In the genomic region with DNA sequence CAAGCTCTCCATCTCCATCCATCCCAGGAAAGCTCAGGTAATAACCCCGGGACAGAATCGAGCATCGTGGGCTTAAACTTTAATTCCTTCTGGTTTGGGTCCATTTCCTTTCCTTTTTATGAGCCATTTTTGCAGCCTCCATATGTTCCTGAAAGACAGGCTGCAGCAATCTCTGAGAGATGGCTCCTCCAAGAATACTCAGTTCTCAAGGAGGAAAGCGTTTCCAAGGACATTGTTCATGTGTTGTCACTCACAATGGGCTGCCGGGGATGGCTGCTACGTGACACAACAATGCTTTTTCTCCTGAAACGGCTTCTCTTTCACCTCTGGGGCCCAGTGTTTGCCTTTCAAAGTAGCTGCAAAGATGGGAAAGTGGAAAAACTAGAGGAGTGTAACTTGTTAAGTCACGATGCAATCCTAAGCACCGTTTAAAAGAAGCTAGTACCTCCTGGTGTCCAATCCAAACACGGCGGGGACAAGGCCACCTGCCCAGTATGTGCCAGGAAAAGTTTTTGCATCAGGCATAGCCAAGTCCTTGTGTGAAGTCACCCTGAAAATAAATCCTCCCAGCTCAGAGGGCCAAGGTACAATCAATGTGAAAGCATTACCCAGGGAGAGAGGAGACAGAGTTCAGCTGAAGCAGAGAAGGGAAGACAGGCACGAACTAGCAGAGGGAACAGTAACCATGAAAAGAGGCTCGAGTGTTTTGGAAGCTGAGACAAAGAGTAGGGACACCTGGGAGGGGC, we compare ENCODE assay signal across 14 mouse cellular contexts.
DNase-seq lines count a peak whose midpoint lies in the region; ATAC-seq lines count a peak whose summit lies in the region.
"Had no signal": no experiment of that assay in that cellular context is flagged by ENCODE, and none has a peak within 500 bp of the region (broad histone marks: within the 10 kb centered on the region; RNA-seq: fewer than 3 reads in every experiment).

No protein-coding gene starts in this region.

- WGBS in neural tube, embryonic 15.5 days = 31% methylated on average over 13 of the region's 13 CpGs
- whole genome bisulfite sequencing in kidney, embryonic 16.5 days = 61% methylated on average over 13 of the region's 13 CpGs
- WGBS in heart, embryonic 10.5 days = 70% methylated on average over 13 of the region's 13 CpGs

- no peak overlapping the region for H3K27ac ChIP-seq in neural tube, embryonic 15.5 days (replicated peaks)
- no peak overlapping the region for H3K27ac ChIP-seq in kidney, embryonic 16.5 days (ENCODE audit: low read length)
- no peak overlapping the region for H3K27ac ChIP-seq in heart, embryonic 10.5 days
- H3K27ac ChIP-seq: heart, embryonic 15.5 days; macrophage had no signal

- no peak for ATAC-seq in neural tube, embryonic 15.5 days (ENCODE audit: low FRiP score)
- ATAC-seq in kidney, embryonic 16.5 days (ENCODE audit: low FRiP score, low TSS enrichment) = 0 out of 2 replicates have a peak, but pooled peaks have one; percentile 31
- ATAC-seq: forebrain, embryonic 14.5 days had no signal

- 0 out of 2 replicates have a peak, but pooled peaks cover 9% of the 10 kb centered on the region for H3K4me1 ChIP-seq in neural tube, embryonic 15.5 days
- peaks cover 17% of the 10 kb centered on the region for H3K4me1 ChIP-seq in kidney, embryonic 16.5 days (ENCODE audit: insufficient read depth, low read length)
- H3K4me1 ChIP-seq in heart, embryonic 10.5 days = peaks cover 4% of the 10 kb centered on the region; the same call in 1 of the 2 replicates

- no peak overlapping the region for H3K4me2 ChIP-seq in neural tube, embryonic 15.5 days
- no peak overlapping the region for H3K4me2 ChIP-seq in kidney, embryonic 16.5 days (replicated peaks; ENCODE audit: low read depth, low read length)
- H3K4me2 ChIP-seq: heart, embryonic 15.5 days had no signal

- H3K36me3 ChIP-seq in neural tube, embryonic 15.5 days = no peaks in the 10 kb centered on the region
- H3K36me3 ChIP-seq in kidney, embryonic 16.5 days (ENCODE audit: insufficient read depth, low read length) = no peaks in the 10 kb centered on the region
- H3K36me3 ChIP-seq in heart, embryonic 10.5 days = no peaks in the 10 kb centered on the region
- H3K36me3 ChIP-seq: heart, embryonic 15.5 days had no signal

- peak; percentile 36 for DNase-seq in embryo, embryonic 10 days (ENCODE audit: low spot score)
- DNase-seq in embryo, embryonic 11 days = no peak
- DNase-seq in neural tube, embryonic 10.5 days (ENCODE audit: extremely low spot score, low spot score) = peak; percentile 17
- DNase-seq in MN1 (ENCODE audit: low spot score) = no peak
- DNase-seq in left cerebral cortex, adult 9 months (ENCODE audit: low spot score in 2 of 2) = no peak
- DNase-seq in heart, embryonic 10.5 days (ENCODE audit: low spot score) = no peak
- DNase-seq: cerebellum, adult 2 months; left cerebral cortex, postnatal 4 days; lung, adult 18-20 months had no signal

- H3K27me3 ChIP-seq in neural tube, embryonic 15.5 days (replicated peaks) = no peaks in the 10 kb centered on the region
- no peaks in the 10 kb centered on the region for H3K27me3 ChIP-seq in kidney, embryonic 16.5 days (ENCODE audit: insufficient read depth, low read length)
- no peaks in the 10 kb centered on the region for H3K27me3 ChIP-seq in heart, embryonic 10.5 days (ENCODE audit: insufficient read depth, poor library complexity, severe bottlenecking)
- H3K27me3 ChIP-seq: heart, embryonic 15.5 days had no signal

- no peaks in the 10 kb centered on the region for H3K9me3 ChIP-seq in neural tube, embryonic 15.5 days (replicated peaks)
- no peaks in the 10 kb centered on the region for H3K9me3 ChIP-seq in kidney, embryonic 16.5 days (ENCODE audit: low read length)
- H3K9me3 ChIP-seq in heart, embryonic 10.5 days = no peaks in the 10 kb centered on the region
- H3K9me3 ChIP-seq: heart, embryonic 15.5 days had no signal

- no peak overlapping the region for H3K4me3 ChIP-seq in neural tube, embryonic 15.5 days (replicated peaks)
- no peak overlapping the region for H3K4me3 ChIP-seq in kidney, embryonic 16.5 days (ENCODE audit: low read length)
- no peak overlapping the region for H3K4me3 ChIP-seq in heart, embryonic 10.5 days
- H3K4me3 ChIP-seq: heart, embryonic 15.5 days had no signal

- H3K9ac ChIP-seq in neural tube, embryonic 15.5 days (replicated peaks) = no peak overlapping the region
- H3K9ac ChIP-seq in kidney, embryonic 16.5 days (replicated peaks; ENCODE audit: low read length) = no peak overlapping the region
- H3K9ac ChIP-seq: heart, embryonic 15.5 days had no signal

Comparison
In these comparisons a context has a peak if more than half of its experiments do, and no peak if none do; other contexts are left out.
1. DNase-seq: peak in embryo, embryonic 10 days (single experiment) and neural tube, embryonic 10.5 days (single experiment); none in embryo, embryonic 11 days (single experiment), MN1 (single experiment), left cerebral cortex, adult 9 months (0 of 2) and heart, embryonic 10.5 days (single experiment).